Mouse (Mus musculus): ENCODE data around the gene Prkag1. TPM values are rescaled to one million over a fixed set of nuclear protein-coding genes. Genes with fewer than 3 reads are reported as not detected.

Gene Prkag1
- polyA plus RNA-seq, 1 experiment from 2014 or later, result 65.9 TPM

Other genes starting within 250 kb of the Prkag1 start
- 12.4 and 17.3 TPM in 2 replicates for gene Adcy6, start 221.4 kb downstream of the Prkag1 start, polyA plus RNA-seq (2014; fragmentation: Nextera tagmentation; extraction: Ambion mirVana)
- gene Cacnb3, start 200.7 kb downstream of the Prkag1 start, polyA plus RNA-seq (2014; fragmentation: Nextera tagmentation; extraction: Ambion mirVana), result 41.3 and 42.9 TPM in 2 replicates
- gene Ddx23, start 168.6 kb downstream of the Prkag1 start, polyA plus RNA-seq (2014; fragmentation: Nextera tagmentation; extraction: Ambion mirVana), result 21.7 and 33.0 TPM in 2 replicates
- 5.2 and 5.9 TPM in 2 replicates for gene Rnd1, start 154.1 kb downstream of the Prkag1 start, polyA plus RNA-seq (2014; fragmentation: Nextera tagmentation; extraction: Ambion mirVana)
- gene Ccdc65, start 123.3 kb downstream of the Prkag1 start, polyA plus RNA-seq (2014; fragmentation: Nextera tagmentation; extraction: Ambion mirVana), result 2.4 and 3.0 TPM in 2 replicates
- 13.0 and 15.5 TPM in 2 replicates for gene Fkbp11, start 103.3 kb downstream of the Prkag1 start, polyA plus RNA-seq (2014; fragmentation: Nextera tagmentation; extraction: Ambion mirVana)
- 32.3 and 33.2 TPM in 2 replicates for gene Arf3, start 68.3 kb downstream of the Prkag1 start, polyA plus RNA-seq (2014; fragmentation: Nextera tagmentation; extraction: Ambion mirVana)
- gene Wnt10b, start 53.4 kb downstream of the Prkag1 start, polyA plus RNA-seq (2014; fragmentation: Nextera tagmentation; extraction: Ambion mirVana), result 0.54 and 0.57 TPM in 2 replicates
- gene Wnt1, start 41.7 kb downstream of the Prkag1 start, polyA plus RNA-seq (2014; fragmentation: Nextera tagmentation; extraction: Ambion mirVana), result 8.0 and 9.5 TPM in 2 replicates
- 0.35 and 0.60 TPM in 2 replicates for gene Ddn, start 22.0 kb downstream of the Prkag1 start, polyA plus RNA-seq (2014; fragmentation: Nextera tagmentation; extraction: Ambion mirVana)
- 13.7 and 20.5 TPM in 2 replicates for gene Kmt2d, start 39.7 kb upstream of the Prkag1 start, polyA plus RNA-seq (2014; fragmentation: Nextera tagmentation; extraction: Ambion mirVana)
- gene Rhebl1, start 63.0 kb upstream of the Prkag1 start, polyA plus RNA-seq (2014; fragmentation: Nextera tagmentation; extraction: Ambion mirVana), result 13.4 and 17.8 TPM in 2 replicates
- gene Dhh, start 67.0 kb upstream of the Prkag1 start, polyA plus RNA-seq (2014; fragmentation: Nextera tagmentation; extraction: Ambion mirVana), result 0.56 and 0.68 TPM in 2 replicates
- 9.4 and 13.4 TPM in 2 replicates for gene Lmbr1l, start 86.7 kb upstream of the Prkag1 start, polyA plus RNA-seq (2014; fragmentation: Nextera tagmentation; extraction: Ambion mirVana)
- gene Tuba1b, start 103.0 kb upstream of the Prkag1 start, polyA plus RNA-seq (2014; fragmentation: Nextera tagmentation; extraction: Ambion mirVana), result 1,792 and 1,905 TPM in 2 replicates
- not detected in 2 replicates for gene Gm49450, start 122.0 kb upstream of the Prkag1 start, polyA plus RNA-seq (2014; fragmentation: Nextera tagmentation; extraction: Ambion mirVana)
- gene Tuba1a, start 122.2 kb upstream of the Prkag1 start, polyA plus RNA-seq (2014; fragmentation: Nextera tagmentation; extraction: Ambion mirVana), result 8,897 and 9,833 TPM in 2 replicates
- 93.2 and 95.2 TPM in 2 replicates for gene Tuba1c, start 198.4 kb upstream of the Prkag1 start, polyA plus RNA-seq (2014; fragmentation: Nextera tagmentation; extraction: Ambion mirVana)
- gene Prph, start 223.7 kb upstream of the Prkag1 start, polyA plus RNA-seq (2014; fragmentation: Nextera tagmentation; extraction: Ambion mirVana), result 17.2 and 20.9 TPM in 2 replicates
- 19.1 and 22.9 TPM in 2 replicates for gene Troap, start 243.1 kb upstream of the Prkag1 start, polyA plus RNA-seq (2014; fragmentation: Nextera tagmentation; extraction: Ambion mirVana)